Mouse (Mus musculus) forebrain, embryonic 14.5 days (tissue): ENCODE measurements around the gene Tctex1d2. TPM values are rescaled to one million over a fixed set of nuclear protein-coding genes. Genes with fewer than 3 reads are reported as not detected.

Source experiments
- ATAC-seq: fragments of 200-750 bp; cut with Nextera tagmentation; 2 replicates; pipeline ENCODE4 v1.8.0; 2017; ENCODE audit warnings: mild to moderate bottlenecking, moderate library complexity
- DNase-seq: peaks from one replicate; pipeline ENCODE4 v3.0.0-alpha.2; 2015; ENCODE audit warnings: low spot score
- H3K27ac ChIP-seq: fragments of 300-500 bp; sonication (generic); 2 replicates; pipeline ENCODE4 v1.5.1; 2014; ENCODE audit warnings: low read depth, mild to moderate bottlenecking, control low read depth, low read length, moderate library complexity
- H3K27me3 ChIP-seq: fragments of 300-500 bp; sonication (generic); replicated peaks from 2 replicates; pipeline ENCODE4 v1.6.1; 2014; ENCODE audit warnings: low read length, control low read depth, mixed read lengths; ENCODE audit not compliant: control insufficient read depth, insufficient read depth
- H3K36me3 ChIP-seq: fragments of 300-500 bp; sonication (generic); 2 replicates; pipeline ENCODE4 v1.6.1; 2014; ENCODE audit warnings: low read length, control low read depth; ENCODE audit not compliant: control insufficient read depth, insufficient read depth
- H3K4me1 ChIP-seq: fragments of 300-500 bp; sonication (generic); 2 replicates; pipeline ENCODE4 v1.6.1; 2014; ENCODE audit warnings: antibody characterized with exemption, low read length, control low read depth; ENCODE audit not compliant: control insufficient read depth, insufficient read depth
- H3K4me2 ChIP-seq: fragments of 300-500 bp; sonication (generic); 2 replicates; pipeline ENCODE4 v1.6.1; 2014; ENCODE audit warnings: mild to moderate bottlenecking, control low read depth, low read length
- H3K4me3 ChIP-seq: fragments of 300-500 bp; sonication (generic); 2 replicates; pipeline ENCODE4 v1.5.1; 2014; ENCODE audit warnings: low read depth, low read length, control low read depth
- H3K9ac ChIP-seq: fragments of 300-500 bp; sonication (generic); 2 replicates; pipeline ENCODE4 v1.6.1; 2014; ENCODE audit warnings: mild to moderate bottlenecking, low read length, control low read depth, moderate library complexity
- H3K9me3 ChIP-seq: fragments of 300-500 bp; sonication (generic); replicated peaks from 2 replicates; pipeline ENCODE4 v1.6.1; 2016; ENCODE audit warnings: low read length, control low read depth, mixed read lengths; ENCODE audit not compliant: control insufficient read depth
- WGBS: fragments of 180-500 bp; shearing (Covaris S2); extraction: QIAGEN DNeasy Blood & Tissue Kit; methylation state at CpG from one replicate; pipeline ENCODE4 v1.1.7; 2014; 5-methylcytosine and 5-hydroxymethylcytosine counted together
- polyA plus RNA-seq: library from polyadenylated mRNA; unstranded; fragments of >200 nt; fragmentation: Nextera tagmentation; extraction: Ambion mirVana; gene quantifications from 2 replicates; pipeline ENCODE4 v1.2.1, GENCODE M21; 2014

Tctex1d2 gene
- 38.6 and 42.6 TPM in 2 replicates for polyA plus RNA-seq

- under 1% methylated on average over 45 of the region's 45 CpGs for WGBS
- Histone ChIP-seq H3K4me1 (peaks cover 6% of the 10 kb centered on the region), H3K36me3 (no peaks in the 10 kb centered on the region), H3K4me2 (peak within 1 kb of the TSS; percentile 81), H3K27ac (peak within 1 kb of the TSS; percentile 70), H3K9me3 (no peaks in the 10 kb centered on the region), H3K27me3 (no peaks in the 10 kb centered on the region), H3K9ac (peak within 1 kb of the TSS; percentile 69), H3K4me3 (peak within 1 kb of the TSS; percentile 52)
- DNase-seq: peak; percentile 96
- peak; percentile 96 for ATAC-seq
These were observed at the start of gene Tctex1d2 for GRCm38 (mm10) chr16:32419517-32420483. Gene Tctex1d2 (plus strand): TSS chr16:32419702.

GRCm38 (mm10) chr16:32371351-32371750, 48.2 kb upstream of the Tctex1d2 start:
- peak; percentile 33 for DNase-seq
- no peaks in the 10 kb centered on the region for H3K4me1 ChIP-seq
- H3K9ac ChIP-seq: no peak overlapping the region

GRCm38 (mm10) chr16:32379575-32379974, 39.9 kb upstream of the Tctex1d2 start:
- H3K4me3 ChIP-seq: no peak overlapping the region
- no peak overlapping the region for H3K4me2 ChIP-seq
- no peaks in the 10 kb centered on the region for H3K4me1 ChIP-seq
- 95% methylated on average over 2 of the region's 2 CpGs for WGBS
- peaks cover 86% of the 10 kb centered on the region for H3K36me3 ChIP-seq
- no peak overlapping the region for H3K9ac ChIP-seq
- no peaks in the 10 kb centered on the region for H3K27me3 ChIP-seq
- no peak overlapping the region for H3K27ac ChIP-seq
- DNase-seq (no peak), ATAC-seq (no peak)
- H3K9me3 ChIP-seq: no peaks in the 10 kb centered on the region

More at GRCm38 (mm10) chr16:32371351-32371750, 48.2 kb upstream of the Tctex1d2 start:
- ATAC-seq: no peak
- Histone ChIP-seq H3K36me3 (peaks cover 51% of the 10 kb centered on the region), H3K27me3 (no peaks in the 10 kb centered on the region), H3K4me2 (no peak overlapping the region), H3K9me3 (no peaks in the 10 kb centered on the region), H3K4me3 (no peak overlapping the region), H3K27ac (no peak overlapping the region)
- WGBS: 88% methylated on average over 4 of the region's 4 CpGs

DNA sequence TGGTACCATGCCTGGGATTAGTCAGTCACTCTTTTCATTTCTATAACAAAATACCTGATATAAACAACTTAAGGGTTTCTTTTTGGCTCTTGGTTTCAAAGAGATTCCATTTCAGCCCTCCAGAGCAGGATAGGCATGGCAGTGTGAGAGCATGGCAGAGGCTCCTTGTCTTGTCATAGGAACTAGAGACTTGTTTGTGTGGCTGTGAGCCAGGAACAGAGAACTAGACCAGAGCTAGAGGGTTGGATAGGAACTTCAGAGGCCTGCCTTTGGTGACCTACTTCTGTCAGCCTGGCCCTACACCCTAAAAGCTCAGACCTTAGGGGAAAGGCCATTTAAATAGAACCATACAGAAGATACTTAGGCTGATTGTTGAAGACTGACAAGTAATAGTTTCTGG, 36.6 kb upstream of the Tctex1d2 start:
- Histone ChIP-seq H3K36me3 (peaks cover 84% of the 10 kb centered on the region), H3K4me3 (no peak overlapping the region), H3K4me2 (no peak overlapping the region), H3K9me3 (no peaks in the 10 kb centered on the region), H3K27me3 (no peaks in the 10 kb centered on the region), H3K4me1 (no peaks in the 10 kb centered on the region), H3K27ac (no peak overlapping the region), H3K9ac (no peak overlapping the region)
- DNase-seq (no peak), ATAC-seq (no peak)

- no peak overlapping the region for H3K4me3 ChIP-seq
- H3K27ac ChIP-seq: no peak overlapping the region
- 90% methylated on average over 2 of the region's 2 CpGs for WGBS
- no peak for ATAC-seq
- no peak overlapping the region for H3K9ac ChIP-seq
- peaks cover 77% of the 10 kb centered on the region for H3K36me3 ChIP-seq
- no peaks in the 10 kb centered on the region for H3K27me3 ChIP-seq
- no peaks in the 10 kb centered on the region for H3K4me1 ChIP-seq
- no peak overlapping the region for H3K4me2 ChIP-seq
- H3K9me3 ChIP-seq: no peaks in the 10 kb centered on the region
- DNase-seq: no peak
These were observed 34.6 kb upstream of the Tctex1d2 start for GRCm38 (mm10) chr16:32384885-32385284.

GRCm38 (mm10) chr16:32386826-32387225, 32.7 kb upstream of the Tctex1d2 start:
- H3K4me1 ChIP-seq: no peaks in the 10 kb centered on the region
- H3K4me3 ChIP-seq: no peak overlapping the region
- peaks cover 73% of the 10 kb centered on the region for H3K36me3 ChIP-seq
- 84% methylated on average over 3 of the region's 3 CpGs for WGBS
- H3K9ac ChIP-seq: no peak overlapping the region
- DNase-seq: no peak
- H3K9me3 ChIP-seq: no peaks in the 10 kb centered on the region
- H3K27ac ChIP-seq: no peak overlapping the region
- no peak overlapping the region for H3K4me2 ChIP-seq
- ATAC-seq: no peak
- H3K27me3 ChIP-seq: no peaks in the 10 kb centered on the region

DNA sequence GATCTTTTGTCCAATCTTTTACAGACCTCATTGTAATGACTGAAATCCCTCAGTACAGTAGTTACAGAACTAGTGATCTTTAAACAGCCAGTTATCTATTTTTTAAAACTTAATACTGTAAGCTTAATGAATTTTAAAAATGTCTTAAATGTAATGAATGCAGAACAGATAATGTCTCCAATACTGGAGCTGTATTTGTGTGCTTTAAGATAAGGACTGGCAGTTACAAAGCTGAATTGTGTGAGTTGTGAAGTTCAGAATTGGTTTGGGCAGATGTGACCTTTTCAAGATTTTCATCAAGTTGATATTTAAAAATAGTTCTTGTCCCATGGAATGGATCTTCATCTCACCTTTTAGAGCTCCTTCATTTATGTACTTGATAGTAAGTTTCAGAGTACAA, 30.5 kb upstream of the Tctex1d2 start:
- H3K4me2 ChIP-seq: no peak overlapping the region
- no peak overlapping the region for H3K4me3 ChIP-seq
- H3K9me3 ChIP-seq: no peaks in the 10 kb centered on the region
- no peaks in the 10 kb centered on the region for H3K27me3 ChIP-seq
- no peak overlapping the region for H3K9ac ChIP-seq
- H3K36me3 ChIP-seq: peaks cover 56% of the 10 kb centered on the region
- H3K27ac ChIP-seq: no peak overlapping the region
- DNase-seq: no peak
- ATAC-seq: no peak
- no peaks in the 10 kb centered on the region for H3K4me1 ChIP-seq

DNA sequence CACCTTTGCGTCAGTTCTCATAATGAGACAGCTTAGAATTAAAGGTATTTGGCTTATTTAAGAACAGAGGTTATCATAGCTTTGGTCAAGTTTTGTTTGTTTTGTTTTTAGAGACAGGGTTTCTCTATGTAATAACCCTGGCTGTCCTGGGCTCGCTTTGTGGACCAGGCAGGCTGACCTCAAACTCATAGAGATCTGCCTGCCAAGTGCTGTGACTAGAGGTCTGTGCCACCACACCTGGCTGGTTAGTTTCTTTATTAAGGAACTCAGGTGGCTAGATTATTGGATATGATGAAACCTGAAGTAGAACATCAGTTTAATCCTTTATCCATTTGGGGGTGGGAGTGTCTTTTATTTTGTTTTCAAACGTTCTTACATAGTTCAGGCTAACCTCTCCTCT, 29.7 kb upstream of the Tctex1d2 start:
- 94% methylated on average over 3 of the region's 3 CpGs for WGBS

GRCm38 (mm10) chr16:32390882-32391281, 28.6 kb upstream of the Tctex1d2 start:
- ATAC-seq: no peak
- DNase-seq: no peak
- Histone ChIP-seq H3K4me1 (no peaks in the 10 kb centered on the region), H3K9ac (no peak overlapping the region), H3K4me3 (no peak overlapping the region), H3K27ac (no peak overlapping the region), H3K4me2 (no peak overlapping the region), H3K36me3 (peaks cover 43% of the 10 kb centered on the region), H3K9me3 (no peaks in the 10 kb centered on the region), H3K27me3 (no peaks in the 10 kb centered on the region)
- WGBS: 93% methylated on average over 3 of the region's 3 CpGs

More for the DNA sequence above, 29.7 kb upstream of the Tctex1d2 start:
- Histone ChIP-seq H3K4me2 (no peak overlapping the region), H3K4me3 (no peak overlapping the region), H3K36me3 (peaks cover 52% of the 10 kb centered on the region), H3K4me1 (no peaks in the 10 kb centered on the region), H3K27me3 (no peaks in the 10 kb centered on the region), H3K27ac (no peak overlapping the region), H3K9me3 (no peaks in the 10 kb centered on the region), H3K9ac (no peak overlapping the region)
- ATAC-seq (no peak), DNase-seq (no peak)
